Mouse (Mus musculus): Measurements from ENCODE around the gene Amdhd2.

GRCm38 (mm10) chr17:24203068-24203467 lies 39.5 kb upstream of the Amdhd2 start:
- TF ChIP-seq CTCF (IDR thresholded peaks at IDR 0.05; ENCODE audit: low read depth, low read length): no peak
- peak; percentile 85 for TF ChIP-seq EP300 (IDR thresholded peaks at IDR 0.05; ENCODE audit: insufficient read depth, low read depth, low read length)

All from ES-Bruce4 (cell line).